Mouse (Mus musculus) gastrocnemius, postnatal 36 days (tissue): ENCODE data around the gene Prr13. TPM values are rescaled to one million over a fixed set of nuclear protein-coding genes. Genes with fewer than 3 reads are reported as not detected.

Source experiments
- DNase-seq, 2 experiments: peaks; one replicate each; pipeline ENCODE4 v3.0.0; 2022
- intact Hi-C: fragments of 180-260 bp; cut with DNase I; formaldehyde crosslinking; loops from one replicate; pipeline ENCODE4 v1.15.1; 2025
- total RNA-seq, 2 experiments: library from RNA; stranded (reverse); gene quantifications; 2 replicates each; pipeline ENCODE4 v1.2.3; 2021

Prr13 gene
- total RNA-seq, 2 experiments from 2014 or later, result 13.4 to 13.7 TPM

DNA sequence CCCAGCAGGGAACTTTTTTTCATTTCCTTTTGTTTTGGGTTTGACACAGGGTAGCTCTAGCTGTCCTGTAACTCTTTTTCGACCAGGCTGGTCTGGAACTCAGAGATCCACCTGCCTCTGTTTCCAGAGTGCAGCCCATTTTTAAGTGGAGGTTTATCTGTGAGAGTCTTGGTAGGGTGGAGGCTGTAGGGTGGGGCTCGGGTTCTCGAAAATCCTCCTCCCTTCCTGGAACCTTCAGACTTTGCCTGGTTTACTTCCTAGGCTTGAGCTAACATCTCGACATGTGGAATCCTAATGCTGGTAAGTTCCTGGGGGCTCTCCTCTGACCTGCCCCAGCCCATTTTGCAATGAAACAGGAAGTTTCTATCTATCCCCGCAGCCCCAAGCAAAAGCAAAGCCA lies 1.0 kb downstream of the Prr13 start:
- intact Hi-C loops, result loop anchor here (5.0 kb wide), 1 partner anchor 207 kb away; no protein-coding TSS in a partner anchor
- DNase-seq, result no peak

GRCm38 (mm10) chr15:102460409-102460808 lies 1.6 kb downstream of the Prr13 start:
- intact Hi-C loops, result loop anchor here (5.0 kb wide), 1 partner anchor 207 kb away; no protein-coding TSS in a partner anchor
- DNase-seq, result no peak

DNA sequence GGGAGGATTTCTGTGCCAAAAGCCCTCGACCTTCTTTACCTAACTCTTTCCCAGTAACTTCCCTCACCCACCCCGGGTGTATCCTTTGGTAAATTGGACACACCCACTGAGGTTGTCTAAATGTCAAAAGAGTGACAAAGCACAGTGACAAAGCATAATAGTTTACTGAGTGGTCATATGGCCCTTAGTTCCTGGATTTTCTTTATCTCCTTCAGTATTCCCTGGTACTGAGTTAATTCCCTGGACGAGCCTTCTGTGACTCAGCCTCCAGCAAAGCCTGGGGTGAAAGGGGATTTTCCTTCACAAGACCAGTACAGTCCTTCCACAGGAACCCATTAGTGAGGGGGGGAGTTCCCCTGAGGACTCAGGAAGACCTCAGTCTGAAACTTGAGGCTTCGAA lies 2.1 kb downstream of the Prr13 start:
- no peak for DNase-seq
- intact Hi-C loops, result loop anchor here (5.0 kb wide), 1 partner anchor 206 kb away; no protein-coding TSS in a partner anchor

DNA sequence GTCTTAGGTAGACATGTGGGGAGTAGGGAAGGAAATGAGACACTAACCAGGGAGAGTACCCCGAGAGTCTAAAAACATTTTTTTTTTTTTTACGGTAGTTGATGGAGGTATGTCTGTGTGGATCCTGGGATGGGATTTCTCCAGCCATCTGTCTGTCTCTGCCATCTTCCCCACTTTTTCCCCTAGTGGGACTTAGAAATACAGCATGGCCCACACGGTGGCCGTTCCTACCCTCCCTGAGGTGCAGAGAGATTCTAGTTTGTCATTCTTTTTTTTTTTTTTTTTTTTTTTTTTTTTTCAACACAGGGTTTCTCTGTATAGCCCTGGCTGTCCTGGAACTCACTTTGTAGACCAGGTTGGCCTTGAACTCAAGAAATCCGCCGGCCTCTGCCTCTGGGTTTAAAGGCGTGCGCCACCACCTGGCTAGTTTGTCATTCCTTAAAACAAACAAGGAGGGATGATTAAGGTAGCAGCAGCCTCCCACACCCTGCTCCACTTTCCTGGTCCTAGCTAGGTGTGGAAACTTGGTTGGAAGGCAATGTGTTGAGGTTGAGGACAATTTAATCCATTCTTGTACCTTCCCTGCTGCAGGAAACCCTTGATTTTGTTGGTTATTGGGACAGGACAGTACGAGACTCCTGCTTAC lies 2.7 kb downstream of the Prr13 start:
- intact Hi-C loops, result loop anchor here (5.0 kb wide), 1 partner anchor 206 kb away; no protein-coding TSS in a partner anchor
- DNase-seq, result no peak

GRCm38 (mm10) chr15:102463666-102464065 lies 4.8 kb downstream of the Prr13 start:
- intact Hi-C loops, result loop anchor here (5.0 kb wide), 1 partner anchor 204 kb away; no protein-coding TSS in a partner anchor
- no peak for DNase-seq

DNA sequence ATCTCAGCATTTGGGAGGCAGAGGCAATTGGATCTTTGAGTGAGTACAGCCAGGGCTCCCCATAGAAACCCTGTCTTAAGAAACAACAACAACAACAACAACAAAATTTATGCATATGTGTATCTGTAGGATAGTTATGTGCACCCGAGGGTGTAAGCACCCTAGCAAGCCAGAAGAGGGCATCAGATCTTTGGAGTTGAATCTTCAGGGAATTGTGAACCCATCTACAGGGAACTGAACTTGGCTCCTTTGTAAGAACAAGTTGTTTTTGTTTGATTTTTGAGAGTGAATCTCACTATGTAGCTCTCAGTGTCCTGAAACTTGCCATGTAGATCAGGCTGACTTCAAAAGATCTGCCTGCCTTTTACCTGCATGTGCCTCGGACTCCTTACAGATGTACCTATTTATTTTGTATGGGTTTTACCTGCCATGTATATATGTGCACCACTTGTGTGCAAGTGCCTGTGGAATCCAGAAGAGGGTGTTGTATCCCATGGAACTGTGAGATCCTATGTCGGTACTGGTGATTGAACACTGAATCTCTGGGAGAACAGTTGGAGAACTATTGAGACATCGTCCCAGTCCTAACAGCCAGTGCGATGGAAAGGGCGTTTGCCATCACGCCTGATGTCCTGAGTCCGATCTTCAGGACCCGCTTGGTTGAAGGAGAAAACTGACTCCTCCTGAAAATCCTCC lies 10.0 kb downstream of the Prr13 start:
- no peak for DNase-seq
- intact Hi-C loops, result no loop called here

DNA sequence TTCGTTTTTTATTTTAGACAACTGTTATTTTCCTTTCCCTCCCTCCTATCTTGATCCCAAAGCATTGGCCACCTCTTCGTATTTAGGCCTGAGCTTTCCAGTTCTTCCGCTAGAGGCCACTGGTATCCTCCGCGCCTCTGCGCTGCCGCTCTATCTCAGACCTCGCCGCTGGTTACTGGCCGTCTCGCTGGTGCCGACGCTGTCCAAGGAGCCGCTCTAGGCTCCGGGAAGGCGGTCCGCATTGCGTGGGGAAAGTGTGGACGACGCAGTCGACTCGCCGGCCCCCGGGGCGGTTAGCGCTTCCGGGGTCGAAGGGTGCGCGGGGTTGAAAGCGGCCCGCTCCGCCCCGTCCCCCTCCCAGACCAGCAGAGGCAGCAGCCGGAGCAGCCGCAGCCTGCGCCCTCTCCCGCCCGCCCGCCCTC lies 11.4 kb downstream of the Prr13 start, which contains the start of gene Pcbp2:
TSS of gene Pcbp2 (plus strand) at position 357 of the 422 bp plus-strand sequence.
- intact Hi-C loops, result no loop called here

GRCm38 (mm10) chr15:102470605-102471294 lies 11.9 kb downstream of the Prr13 start:
- intact Hi-C loops, result no loop called here
- DNase-seq, result peak; percentile 78 to 81

More for the DNA sequence above, 11.4 kb downstream of the Prr13 start, which contains the start of gene Pcbp2:
- peak; percentile 85 to 95 for DNase-seq

GRCm38 (mm10) chr15:102471295-102471645 lies 12.4 kb downstream of the Prr13 start:
- DNase-seq, result no peak
- intact Hi-C loops, result no loop called here

DNA sequence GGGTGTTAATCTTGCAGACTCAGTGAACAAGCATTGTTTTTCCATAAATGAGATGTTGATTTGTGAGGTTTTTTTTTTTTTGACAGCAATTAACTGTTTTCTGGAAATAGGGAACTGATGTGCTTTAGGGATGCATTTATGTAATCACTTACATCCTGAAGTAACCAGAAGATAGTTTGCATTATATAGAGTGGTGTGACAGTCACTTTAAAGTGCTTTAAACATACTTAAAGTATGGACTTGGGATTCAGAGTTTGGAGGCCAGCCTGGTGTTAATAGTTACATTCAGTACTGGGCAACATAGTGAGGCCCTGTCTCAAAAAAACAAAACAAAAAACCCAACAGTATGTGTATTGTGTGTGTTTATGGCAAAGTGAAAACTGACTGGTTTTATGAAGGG lies 12.9 kb downstream of the Prr13 start:
- intact Hi-C loops, result no loop called here
- DNase-seq, result no peak

DNA sequence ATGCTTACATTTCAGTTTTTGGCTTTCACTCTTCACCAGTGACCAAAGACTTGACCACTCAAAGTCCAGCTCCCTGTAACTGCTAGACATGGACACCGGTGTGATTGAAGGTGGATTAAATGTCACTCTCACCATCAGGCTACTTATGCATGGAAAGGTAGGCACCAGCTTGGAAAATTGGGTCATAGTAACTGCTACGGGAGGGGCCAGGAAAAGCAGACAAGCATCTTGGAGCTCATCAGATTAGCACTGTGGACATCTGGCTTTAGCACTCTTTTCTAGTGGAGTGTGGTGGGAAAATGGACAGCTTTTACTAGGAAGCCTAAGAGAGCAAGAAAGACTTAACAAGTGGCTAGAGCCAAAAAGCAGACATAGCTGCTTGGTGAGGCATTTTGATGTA lies 14.4 kb downstream of the Prr13 start:
- intact Hi-C loops, result no loop called here
- DNase-seq, result no peak

DNA sequence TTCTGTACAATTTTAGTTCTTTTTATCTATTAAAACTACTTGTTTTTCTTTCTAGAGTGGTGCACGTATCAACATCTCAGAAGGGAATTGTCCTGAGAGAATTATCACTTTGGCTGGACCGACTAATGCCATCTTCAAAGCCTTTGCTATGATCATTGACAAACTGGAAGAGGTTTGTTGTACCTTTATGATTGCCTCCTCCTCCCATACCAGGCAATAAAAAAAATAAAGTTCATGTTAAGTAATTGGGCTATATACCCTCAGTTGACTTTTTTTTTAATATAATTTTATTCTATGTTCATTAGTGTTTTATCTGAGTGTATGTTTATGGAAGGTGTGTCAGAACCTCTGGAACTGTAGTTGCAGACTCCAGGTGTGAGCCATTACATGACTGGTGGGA lies 15.7 kb downstream of the Prr13 start:
- intact Hi-C loops, result no loop called here
- no peak for DNase-seq

DNA sequence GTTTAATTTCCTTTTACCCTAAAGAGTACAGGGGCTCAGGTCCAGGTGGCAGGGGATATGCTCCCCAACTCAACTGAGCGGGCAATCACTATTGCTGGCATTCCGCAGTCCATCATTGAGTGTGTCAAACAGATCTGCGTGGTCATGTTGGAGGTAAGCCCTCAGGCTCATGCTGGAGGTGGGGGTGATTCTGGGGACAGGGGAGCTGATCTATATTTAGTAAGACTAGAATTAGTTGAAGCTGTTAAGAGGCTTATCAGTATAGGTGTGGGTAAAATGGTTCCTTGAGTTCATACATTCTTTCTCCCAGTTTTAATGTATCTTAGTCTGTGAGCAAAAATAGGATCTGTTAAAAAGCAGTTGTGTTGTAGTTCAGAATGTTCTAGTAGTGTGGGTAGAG lies 24.3 kb downstream of the Prr13 start:
- DNase-seq, result no peak
- intact Hi-C loops, result no loop called here

DNA sequence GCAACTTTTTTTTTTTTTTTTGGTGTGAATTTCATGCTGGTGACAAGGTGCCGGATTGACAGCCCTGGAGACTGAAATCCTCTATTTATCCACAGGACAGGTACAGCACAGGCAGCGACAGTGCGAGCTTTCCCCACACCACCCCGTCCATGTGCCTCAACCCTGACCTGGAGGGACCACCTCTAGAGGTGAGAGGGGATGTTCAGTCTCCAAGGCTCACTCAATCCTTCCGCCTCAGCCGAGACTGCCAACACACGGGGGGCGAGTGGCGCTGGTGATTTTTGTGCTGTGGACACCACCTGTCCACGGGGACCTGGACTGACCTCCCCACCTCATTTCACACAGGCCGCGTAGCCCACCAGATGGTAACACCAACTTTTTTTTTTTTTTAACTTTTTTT lies 27.0 kb downstream of the Prr13 start:
- intact Hi-C loops, result no loop called here
- DNase-seq, result no peak

DNA sequence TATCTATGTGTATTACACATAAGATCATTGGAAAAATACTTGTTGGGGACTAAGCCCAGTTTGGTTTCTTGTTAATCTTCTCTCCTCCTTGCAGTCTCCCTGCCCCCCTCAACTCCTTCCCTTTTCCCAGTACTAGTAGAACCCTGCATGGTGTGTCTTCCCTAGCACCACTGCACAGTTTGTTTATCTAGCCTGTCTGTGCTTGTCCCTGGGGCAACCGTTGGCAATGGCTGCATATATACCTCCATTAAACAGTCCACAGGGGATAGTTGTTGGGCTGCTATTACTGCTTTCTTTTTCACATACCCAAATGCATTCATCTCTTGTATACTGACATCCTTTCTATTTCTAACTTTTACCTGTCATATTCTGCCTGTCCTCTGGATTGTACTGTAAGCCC lies 28.8 kb downstream of the Prr13 start:
- DNase-seq, result no peak
- intact Hi-C loops, result no loop called here

DNA sequence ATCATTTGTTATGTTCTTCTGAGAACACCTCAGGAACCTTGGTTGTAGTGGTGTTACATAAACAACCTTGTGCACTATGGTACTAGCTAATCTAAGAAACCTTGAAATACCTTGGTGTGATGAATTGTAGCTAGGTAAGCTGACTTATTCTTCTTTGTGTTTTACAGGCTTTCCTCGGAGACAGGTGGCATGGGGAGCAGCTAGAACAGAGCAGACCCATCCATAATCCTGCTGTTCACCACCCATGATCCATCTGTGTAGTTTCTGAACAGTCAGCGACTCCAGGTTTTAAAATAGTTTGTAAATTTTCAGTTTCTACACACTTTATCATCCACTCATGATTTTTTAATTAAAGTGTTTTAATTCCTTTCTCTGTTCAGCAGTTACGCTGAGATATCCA lies 39.5 kb downstream of the Prr13 start:
- intact Hi-C loops, result no loop called here

GRCm38 (mm10) chr15:102499370-102499769 lies 40.5 kb downstream of the Prr13 start:
- no peak for DNase-seq
- intact Hi-C loops, result no loop called here

More for the DNA sequence above, 39.5 kb downstream of the Prr13 start:
- no peak for DNase-seq

- DNase-seq, result no peak
- intact Hi-C loops, result no loop called here
Measured at GRCm38 (mm10) chr15:102499851-102500250, 41.0 kb downstream of the Prr13 start.

DNA sequence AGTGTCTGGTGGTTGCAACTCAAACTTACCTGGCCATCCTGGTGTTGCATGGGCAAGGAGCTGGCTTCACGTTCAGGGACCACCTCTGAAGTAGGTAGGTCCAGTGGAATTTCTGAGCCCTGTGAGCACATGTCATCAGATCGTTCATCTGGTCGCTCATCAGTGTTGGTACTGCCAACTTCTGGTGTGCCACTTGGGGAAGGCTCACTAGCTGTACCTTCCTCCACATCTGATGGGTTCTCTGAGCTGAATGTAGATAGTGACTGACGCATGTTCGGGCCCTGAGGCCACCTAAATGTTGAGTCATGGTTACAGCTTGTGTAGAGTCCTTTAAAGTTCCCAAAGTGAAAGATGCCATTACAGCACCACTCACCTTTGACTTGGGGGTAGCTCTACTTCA lies 41.7 kb downstream of the Prr13 start:
- DNase-seq, result no peak
- intact Hi-C loops, result no loop called here

DNA sequence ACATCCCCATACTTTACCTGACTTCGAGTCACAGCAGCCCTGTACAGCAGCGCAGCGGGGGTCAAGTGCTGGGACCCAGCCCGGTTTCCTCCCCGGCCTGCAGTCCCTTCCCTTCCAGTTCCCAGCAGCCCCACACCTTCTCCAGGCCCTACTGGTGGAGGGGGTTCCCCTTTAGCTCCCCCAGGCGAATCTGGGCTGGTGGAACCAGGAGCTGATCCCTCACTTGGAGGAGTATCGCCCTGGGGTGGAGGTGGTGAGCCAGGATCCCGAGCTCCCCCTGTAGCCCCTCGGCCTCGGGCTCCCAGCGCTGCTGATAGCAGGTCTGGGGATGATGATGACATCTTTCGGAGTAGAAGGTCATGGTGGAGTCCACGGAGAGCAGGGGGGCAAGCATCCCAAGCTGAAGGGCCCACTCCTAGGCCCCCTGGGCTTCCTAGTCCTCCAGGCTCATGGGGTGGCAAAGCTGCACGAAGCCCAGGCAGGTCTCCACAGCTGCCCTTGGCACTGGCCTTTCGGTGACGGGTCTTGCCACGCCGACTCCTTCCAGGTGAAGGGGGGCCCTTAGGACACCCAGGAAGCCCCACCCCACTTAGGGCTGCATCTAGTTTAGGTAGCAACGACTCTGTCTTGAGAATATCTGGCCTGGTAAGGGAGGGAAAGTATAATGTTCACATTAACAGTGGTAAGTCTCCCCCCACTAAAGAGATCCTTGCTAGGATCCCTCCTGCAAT lies 42.4 kb downstream of the Prr13 start:
- DNase-seq, result no peak
- intact Hi-C loops, result no loop called here
